Mouse (Mus musculus): ENCODE measurements around the gene 2010106E10Rik.

- TF ChIP-seq CTCF (IDR thresholded peaks at IDR 0.05; ENCODE audit: low read depth), result no peak
- TF ChIP-seq EP300 (optimal IDR thresholded peaks at IDR 0.05), result no peak
Observed at GRCm38 (mm10) chrX:112601306-112602120, 106.4 kb downstream of the 2010106E10Rik start.

Measured in stomach, postnatal 0 days (tissue).